Mouse (Mus musculus): ENCODE data around the gene Disp1. TPM values are rescaled to one million over a fixed set of nuclear protein-coding genes. Genes with fewer than 3 reads are reported as not detected.

Gene Disp1
- total RNA-seq (2021) (1 to 10 TPM; 7.3 to 8.4 TPM), polyA plus RNA-seq (2012; rRNA removed) (10.6 and 12.6 TPM in 2 replicates)
- long read RNA-seq, full-length matches to known transcripts = 4 of 8 reads
- long read RNA-seq, partial matches to known transcripts = 4 of 8 reads
- long read RNA-seq, other reads (novel, unspliced or antisense) = 0 of 8 reads

- no peaks in the 10 kb centered on the region for H3K27me3 ChIP-seq (ENCODE audit: control insufficient read depth, insufficient read depth, low read length)
- peak; percentile 87 to 89 for DNase-seq
- no peak for TF ChIP-seq CTCF (IDR thresholded peaks at IDR 0.05)
- TF ChIP-seq POLR2A (IDR thresholded peaks at IDR 0.05; ENCODE audit: insufficient read depth, low read depth, low read length) = 0 out of 2 replicates have a peak, but pooled peaks have one; percentile 37
- H3K27ac ChIP-seq = peak within 1 kb of the TSS; percentile 81
- WGBS = 3% methylated on average over 54 of the region's 56 CpGs
- H3K79me2 ChIP-seq (replicated peaks; ENCODE audit: control insufficient read depth, insufficient read depth, low read length) = no peaks in the 10 kb centered on the region
- H3K9ac ChIP-seq (ENCODE audit: low read depth, low read length) = peak within 1 kb of the TSS; percentile 96
- intact Hi-C loops (cut with DNase I) = no loop called here
- H3K36me3 ChIP-seq (ENCODE audit: control insufficient read depth, insufficient read depth, low read length) = peaks cover 6% of the 10 kb centered on the region
- peaks cover 6% of the 10 kb centered on the region for H3K4me1 ChIP-seq (ENCODE audit: control insufficient read depth, insufficient read depth, low read length)
- H3K4me3 ChIP-seq = peak within 1 kb of the TSS; percentile 89
Observed at GRCm38 (mm10) chr1:183220796-183221718, at the start of gene Disp1. Disp1 (minus strand) TSS chr1:183221522.

GRCm38 (mm10) chr1:183267666-183268065, 46.3 kb upstream of the Disp1 start:
- no peak for DNase-seq
- Histone ChIP-seq H3K4me1 (ENCODE audit: control insufficient read depth, insufficient read depth, low read length) (peaks cover 2% of the 10 kb centered on the region), H3K27ac (no peak overlapping the region), H3K36me3 (ENCODE audit: control insufficient read depth, insufficient read depth, low read length) (no peaks in the 10 kb centered on the region), H3K4me3 (no peak overlapping the region), H3K27me3 (ENCODE audit: control insufficient read depth, insufficient read depth, low read length) (no peaks in the 10 kb centered on the region), H3K79me2 (replicated peaks; ENCODE audit: control insufficient read depth, insufficient read depth, low read length) (no peaks in the 10 kb centered on the region), H3K9ac (ENCODE audit: low read depth, low read length) (no peak overlapping the region)
- 62% methylated on average over 6 of the region's 6 CpGs for WGBS
- intact Hi-C loops (cut with DNase I) = no loop called here
- no peak for TF ChIP-seq CTCF (IDR thresholded peaks at IDR 0.05)
- no peak for TF ChIP-seq POLR2A (IDR thresholded peaks at IDR 0.05; ENCODE audit: insufficient read depth, low read depth, low read length)
- no peak for TF ChIP-seq EP300 (IDR thresholded peaks at IDR 0.05; ENCODE audit: insufficient read depth, low read depth, low read length)

GRCm38 (mm10) chr1:183265921-183266467, 44.7 kb upstream of the Disp1 start:
- Histone ChIP-seq H3K27ac (no peak overlapping the region), H3K36me3 (ENCODE audit: control insufficient read depth, insufficient read depth, low read length) (no peaks in the 10 kb centered on the region), H3K9ac (ENCODE audit: low read depth, low read length) (no peak overlapping the region), H3K4me1 (ENCODE audit: control insufficient read depth, insufficient read depth, low read length) (peaks cover 2% of the 10 kb centered on the region), H3K4me3 (no peak overlapping the region), H3K79me2 (replicated peaks; ENCODE audit: control insufficient read depth, insufficient read depth, low read length) (no peaks in the 10 kb centered on the region), H3K27me3 (ENCODE audit: control insufficient read depth, insufficient read depth, low read length) (no peaks in the 10 kb centered on the region)
- WGBS = 57% methylated on average over 14 of the region's 14 CpGs
- intact Hi-C loops (cut with DNase I) = no loop called here
- TF ChIP-seq CTCF (IDR thresholded peaks at IDR 0.05) (no peak), EP300 (IDR thresholded peaks at IDR 0.05; ENCODE audit: insufficient read depth, low read depth, low read length) (no peak), POLR2A (IDR thresholded peaks at IDR 0.05; ENCODE audit: insufficient read depth, low read depth, low read length) (no peak)
- DNase-seq = peak in 1 of 2 experiments; percentile 5

- Histone ChIP-seq H3K27me3 (ENCODE audit: control insufficient read depth, insufficient read depth, low read length) (no peaks in the 10 kb centered on the region), H3K79me2 (replicated peaks; ENCODE audit: control insufficient read depth, insufficient read depth, low read length) (no peaks in the 10 kb centered on the region), H3K27ac (no peak overlapping the region), H3K9ac (ENCODE audit: low read depth, low read length) (no peak overlapping the region), H3K4me1 (ENCODE audit: control insufficient read depth, insufficient read depth, low read length) (peaks cover 2% of the 10 kb centered on the region), H3K36me3 (ENCODE audit: control insufficient read depth, insufficient read depth, low read length) (no peaks in the 10 kb centered on the region), H3K4me3 (no peak overlapping the region)
- TF ChIP-seq CTCF (IDR thresholded peaks at IDR 0.05) (no peak), EP300 (IDR thresholded peaks at IDR 0.05; ENCODE audit: insufficient read depth, low read depth, low read length) (no peak), POLR2A (IDR thresholded peaks at IDR 0.05; ENCODE audit: insufficient read depth, low read depth, low read length) (no peak)
- intact Hi-C loops (cut with DNase I) = no loop called here
- peak in 1 of 2 experiments; percentile 34 for DNase-seq
- 47% methylated on average over 13 of the region's 13 CpGs for WGBS
Observed at GRCm38 (mm10) chr1:183264145-183265008, 43.1 kb upstream of the Disp1 start.

- H3K9ac ChIP-seq (ENCODE audit: low read depth, low read length) = no peak overlapping the region
- H3K4me3 ChIP-seq = no peak overlapping the region
- H3K27ac ChIP-seq = no peak overlapping the region
- no peaks in the 10 kb centered on the region for H3K79me2 ChIP-seq (replicated peaks; ENCODE audit: control insufficient read depth, insufficient read depth, low read length)
- no peaks in the 10 kb centered on the region for H3K27me3 ChIP-seq (ENCODE audit: control insufficient read depth, insufficient read depth, low read length)
- intact Hi-C loops (cut with DNase I) = no loop called here
- H3K4me1 ChIP-seq (ENCODE audit: control insufficient read depth, insufficient read depth, low read length) = no peaks in the 10 kb centered on the region
- WGBS = 78% methylated on average over 10 of the region's 10 CpGs
- no peak for DNase-seq
- H3K36me3 ChIP-seq (ENCODE audit: control insufficient read depth, insufficient read depth, low read length) = no peaks in the 10 kb centered on the region
- TF ChIP-seq EP300 (IDR thresholded peaks at IDR 0.05; ENCODE audit: insufficient read depth, low read depth, low read length) = no peak
- TF ChIP-seq CTCF (IDR thresholded peaks at IDR 0.05) = no peak
- TF ChIP-seq POLR2A (IDR thresholded peaks at IDR 0.05; ENCODE audit: insufficient read depth, low read depth, low read length) = no peak
Observed at GRCm38 (mm10) chr1:183252574-183252973, 31.3 kb upstream of the Disp1 start.

Measured in heart, adult 2 months (tissue).